ENCODE assay signal across 27 mouse cellular contexts in the genomic region with DNA sequence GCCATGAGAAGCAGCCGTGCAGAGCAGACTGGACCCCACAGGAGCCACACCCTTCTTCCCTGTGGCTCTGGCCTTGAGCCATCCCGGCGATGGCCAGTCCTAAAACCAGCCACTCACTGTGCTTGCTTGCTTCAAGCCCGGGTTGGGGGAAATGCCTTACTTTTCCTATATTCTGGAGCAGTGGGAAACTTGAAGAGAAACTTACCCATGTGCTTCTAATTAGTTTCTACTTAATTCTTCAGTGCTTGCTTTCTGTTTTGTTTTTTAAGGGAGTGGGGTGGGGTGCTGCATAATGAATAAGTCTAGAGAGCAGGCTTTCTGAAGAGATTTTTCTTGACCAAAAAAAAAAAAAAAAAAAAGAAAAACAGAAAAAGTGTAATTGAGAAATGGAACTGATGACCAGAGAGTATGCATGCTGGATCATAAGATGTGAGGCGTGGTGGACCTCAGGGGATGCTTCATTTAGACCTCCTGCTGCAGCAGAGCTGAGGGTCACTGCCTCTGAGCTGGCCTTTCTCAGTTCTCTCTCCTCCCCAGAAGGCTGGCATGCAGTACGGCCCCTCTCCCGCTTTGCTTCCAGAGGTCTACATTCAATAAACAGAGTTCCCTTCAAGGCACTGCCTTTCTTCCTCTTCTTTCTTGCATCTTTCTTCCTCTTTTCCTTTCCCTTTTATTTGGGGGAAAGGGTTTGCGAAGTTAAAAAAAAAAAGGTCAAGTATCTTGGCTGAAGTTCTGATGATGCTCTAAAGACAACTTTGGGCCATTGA.
DNase-seq lines count a peak whose midpoint lies in the region; ATAC-seq and TF ChIP-seq lines count a peak whose summit lies in the region.
"Had no signal": no experiment of that assay in that cellular context is flagged by ENCODE, and none has a peak within 500 bp of the region (broad histone marks: within the 10 kb centered on the region; RNA-seq: fewer than 3 reads in every experiment).

No protein-coding gene starts in this region.

- WGBS in kidney, adult 2 months: 68% methylated on average over 8 of the region's 8 CpGs
- 71% methylated on average over 8 of the region's 8 CpGs for WGBS in kidney, embryonic 16.5 days
- 44% methylated on average over 8 of the region's 8 CpGs for WGBS in embryonic facial prominence, embryonic 11.5 days
- 55% methylated on average over 8 of the region's 8 CpGs for WGBS in limb, embryonic 10.5 days
- WGBS in midbrain, embryonic 13.5 days: 82% methylated on average over 8 of the region's 8 CpGs

- H3K36me3 ChIP-seq in kidney, adult 2 months (ENCODE audit: control insufficient read depth, insufficient read depth, low read length): no peaks in the 10 kb centered on the region
- no peaks in the 10 kb centered on the region for H3K36me3 ChIP-seq in kidney, embryonic 16.5 days (ENCODE audit: insufficient read depth, low read length)
- no peaks in the 10 kb centered on the region for H3K36me3 ChIP-seq in embryonic facial prominence, embryonic 11.5 days (replicated peaks; ENCODE audit: control insufficient read depth, insufficient read depth, low read depth, low read length)
- H3K36me3 ChIP-seq in limb, embryonic 10.5 days: no peaks in the 10 kb centered on the region
- H3K36me3 ChIP-seq in midbrain, embryonic 13.5 days: no peaks in the 10 kb centered on the region
- H3K36me3 ChIP-seq: forebrain, embryonic 12.5 days; hindbrain, embryonic 15.5 days; liver, embryonic 15.5 days; neural tube, embryonic 12.5 days had no signal

- TF ChIP-seq CTCF in kidney, adult 2 months (conservative IDR thresholded peaks at IDR 0.05; ENCODE audit: insufficient read depth, insufficient read length, low read depth, low read length): no peak

- no peak overlapping the region for H3K4me2 ChIP-seq in kidney, embryonic 16.5 days (replicated peaks; ENCODE audit: low read depth, low read length)
- H3K4me2 ChIP-seq in embryonic facial prominence, embryonic 11.5 days (ENCODE audit: low read depth, low read length): no peak overlapping the region
- H3K4me2 ChIP-seq in midbrain, embryonic 13.5 days (replicated peaks): no peak overlapping the region
- H3K4me2 ChIP-seq: forebrain, embryonic 12.5 days; heart, embryonic 11.5 days; hindbrain, embryonic 15.5 days; liver, embryonic 15.5 days; neural tube, embryonic 12.5 days had no signal

- peak; percentile 16 for DNase-seq in kidney, adult 2 months
- DNase-seq in embryonic facial prominence, embryonic 11.5 days (ENCODE audit: low spot score): peak; percentile 55
- no peak for DNase-seq in limb, embryonic 10.5 days (ENCODE audit: low spot score)
- no peak for DNase-seq in kidney, adult 18-20 months
- DNase-seq in left cerebral cortex, adult 18-20 months (ENCODE audit: low spot score in 2 of 2): no peak
- DNase-seq: cerebellum, adult 18-20 months; cerebellum, postnatal 36 days; embryo, embryonic 11 days; kidney, adult 9 months; kidney, postnatal 25 days; layer of hippocampus, adult 9-11 months; left cerebral cortex, postnatal 4 days; midbrain, embryonic 14.5 days; right cerebral cortex, postnatal 14 days; thymus, adult 2 months had no signal

- no peak for ATAC-seq in kidney, embryonic 16.5 days (ENCODE audit: low FRiP score, low TSS enrichment)
- ATAC-seq in embryonic facial prominence, embryonic 11.5 days (replicated peaks; ENCODE audit: insufficient number of reproducible peaks, low FRiP score, low TSS enrichment, low read depth): no peak
- peak; percentile 60 for ATAC-seq in megakaryocyte, adult 5-6 weeks (ENCODE audit: poor library complexity, severe bottlenecking)
- no peak for ATAC-seq in midbrain, embryonic 13.5 days

- H3K9me3 ChIP-seq in kidney, embryonic 16.5 days (ENCODE audit: low read length): no peaks in the 10 kb centered on the region
- no peaks in the 10 kb centered on the region for H3K9me3 ChIP-seq in embryonic facial prominence, embryonic 11.5 days (replicated peaks; ENCODE audit: control insufficient read depth, low read length)
- no peaks in the 10 kb centered on the region for H3K9me3 ChIP-seq in limb, embryonic 10.5 days (replicated peaks)
- no peaks in the 10 kb centered on the region for H3K9me3 ChIP-seq in midbrain, embryonic 13.5 days
- H3K9me3 ChIP-seq: forebrain, embryonic 12.5 days; hindbrain, embryonic 15.5 days; liver, embryonic 15.5 days; megakaryocyte, embryonic 14.5 days; neural tube, embryonic 12.5 days had no signal

- no peaks in the 10 kb centered on the region for H3K27me3 ChIP-seq in kidney, adult 2 months (replicated peaks; ENCODE audit: control insufficient read depth, insufficient read depth, low read length)
- no peaks in the 10 kb centered on the region for H3K27me3 ChIP-seq in kidney, embryonic 16.5 days (ENCODE audit: insufficient read depth, low read length)
- no peaks in the 10 kb centered on the region for H3K27me3 ChIP-seq in embryonic facial prominence, embryonic 11.5 days (ENCODE audit: control insufficient read depth, insufficient read depth, low read length)
- H3K27me3 ChIP-seq in limb, embryonic 10.5 days (ENCODE audit: low read depth, poor library complexity, severe bottlenecking): no peaks in the 10 kb centered on the region
- H3K27me3 ChIP-seq in midbrain, embryonic 13.5 days: no peaks in the 10 kb centered on the region
- H3K27me3 ChIP-seq: forebrain, embryonic 12.5 days; hindbrain, embryonic 15.5 days; liver, embryonic 15.5 days; neural tube, embryonic 12.5 days had no signal

- H3K4me3 ChIP-seq in kidney, adult 2 months (ENCODE audit: insufficient read depth, low read depth, low read length): no peak overlapping the region
- H3K4me3 ChIP-seq in kidney, embryonic 16.5 days (ENCODE audit: low read length): no peak overlapping the region
- no peak overlapping the region for H3K4me3 ChIP-seq in embryonic facial prominence, embryonic 11.5 days (ENCODE audit: low read depth, low read length)
- H3K4me3 ChIP-seq in limb, embryonic 10.5 days: no peak overlapping the region
- H3K4me3 ChIP-seq in midbrain, embryonic 13.5 days (replicated peaks): no peak overlapping the region
- H3K4me3 ChIP-seq: erythroblast, embryonic 14.5 days; forebrain, embryonic 12.5 days; hindbrain, embryonic 15.5 days; left cerebral cortex, adult 2 months; liver, embryonic 15.5 days; megakaryocyte, embryonic 14.5 days; neural tube, embryonic 12.5 days had no signal

- no peak overlapping the region for H3K9ac ChIP-seq in kidney, embryonic 16.5 days (replicated peaks; ENCODE audit: low read length)
- H3K9ac ChIP-seq in embryonic facial prominence, embryonic 11.5 days (replicated peaks; ENCODE audit: low read length): no peak overlapping the region
- no peak overlapping the region for H3K9ac ChIP-seq in midbrain, embryonic 13.5 days (replicated peaks)
- H3K9ac ChIP-seq: forebrain, embryonic 12.5 days; hindbrain, embryonic 15.5 days; liver, embryonic 15.5 days; neural tube, embryonic 12.5 days had no signal

- H3K27ac ChIP-seq in kidney, adult 2 months (ENCODE audit: insufficient read depth, low read depth, low read length): no peak overlapping the region
- no peak overlapping the region for H3K27ac ChIP-seq in kidney, embryonic 16.5 days (ENCODE audit: low read length)
- H3K27ac ChIP-seq in embryonic facial prominence, embryonic 11.5 days (replicated peaks; ENCODE audit: low read depth, low read length): no peak overlapping the region
- H3K27ac ChIP-seq in limb, embryonic 10.5 days: peak overlapping the region; percentile 68
- no peak overlapping the region for H3K27ac ChIP-seq in midbrain, embryonic 13.5 days
- H3K27ac ChIP-seq: forebrain, embryonic 12.5 days; hindbrain, embryonic 15.5 days; left cerebral cortex, adult 2 months; liver, embryonic 15.5 days; neural tube, embryonic 12.5 days; stomach, postnatal 0 days had no signal

- peaks cover 2% of the 10 kb centered on the region; the same call in 1 of the 2 replicates for H3K4me1 ChIP-seq in kidney, adult 2 months (ENCODE audit: control insufficient read depth, insufficient read depth, low read length)
- peaks cover 18% of the 10 kb centered on the region for H3K4me1 ChIP-seq in kidney, embryonic 16.5 days (ENCODE audit: insufficient read depth, low read length)
- H3K4me1 ChIP-seq in embryonic facial prominence, embryonic 11.5 days (ENCODE audit: control insufficient read depth, insufficient read depth, low read length): peaks cover 7% of the 10 kb centered on the region
- peaks cover 78% of the 10 kb centered on the region for H3K4me1 ChIP-seq in limb, embryonic 10.5 days
- peaks cover 3% of the 10 kb centered on the region for H3K4me1 ChIP-seq in midbrain, embryonic 13.5 days (replicated peaks)
- H3K4me1 ChIP-seq: neural tube, embryonic 12.5 days had no signal

- no peak for TF ChIP-seq POLR2A in kidney, adult 2 months (IDR thresholded peaks at IDR 0.05; ENCODE audit: low read depth, low read length)

Comparison
In these comparisons a context has a peak if more than half of its experiments do, and no peak if none do; other contexts are left out.
1. DNase-seq: peak in kidney, adult 2 months (single experiment) and embryonic facial prominence, embryonic 11.5 days (single experiment); none in limb, embryonic 10.5 days (single experiment), kidney, adult 18-20 months (single experiment) and left cerebral cortex, adult 18-20 months (0 of 2).